Mouse (Mus musculus) adrenal gland, adult 18-20 months (tissue): ENCODE data around the gene Rreb1. TPM values are rescaled to one million over a fixed set of nuclear protein-coding genes. Genes with fewer than 3 reads are reported as not detected.

ENCODE experiments used
- DNase-seq, 2 experiments: peaks; one replicate each; pipeline ENCODE4 v3.0.0; 2021 to 2022; ENCODE audit warnings: low spot score in 2 of 2
- total RNA-seq, 2 experiments: library from RNA; stranded (reverse); gene quantifications; 1 replicate in 1 of 2; 2 replicates in 1 of 2; pipeline ENCODE4 v1.2.3; 2021

The Rreb1 gene
- total RNA-seq, 2 experiments from 2014 or later = 41.1 to 48.4 TPM

DNA sequence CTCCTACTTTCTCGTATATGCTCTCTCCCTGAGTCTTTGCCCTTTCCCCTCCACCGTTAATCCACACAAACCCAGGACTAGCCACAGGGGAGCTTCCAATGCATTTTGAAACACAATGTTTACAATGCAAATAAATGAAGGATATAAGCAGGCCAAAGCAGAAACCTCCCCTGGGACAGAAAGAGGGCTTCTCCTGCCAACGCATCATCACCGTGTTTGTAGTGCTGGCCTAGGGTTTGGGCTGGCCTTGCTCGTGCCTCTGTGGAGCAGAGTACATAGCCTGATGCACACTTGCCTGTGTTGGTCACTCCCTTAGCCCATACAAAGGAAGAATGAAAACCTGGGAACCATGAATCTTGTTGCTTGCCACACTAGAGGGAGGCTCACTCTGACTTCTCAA lies 162.4 kb downstream of the Rreb1 start:
- DNase-seq = no peak

DNA sequence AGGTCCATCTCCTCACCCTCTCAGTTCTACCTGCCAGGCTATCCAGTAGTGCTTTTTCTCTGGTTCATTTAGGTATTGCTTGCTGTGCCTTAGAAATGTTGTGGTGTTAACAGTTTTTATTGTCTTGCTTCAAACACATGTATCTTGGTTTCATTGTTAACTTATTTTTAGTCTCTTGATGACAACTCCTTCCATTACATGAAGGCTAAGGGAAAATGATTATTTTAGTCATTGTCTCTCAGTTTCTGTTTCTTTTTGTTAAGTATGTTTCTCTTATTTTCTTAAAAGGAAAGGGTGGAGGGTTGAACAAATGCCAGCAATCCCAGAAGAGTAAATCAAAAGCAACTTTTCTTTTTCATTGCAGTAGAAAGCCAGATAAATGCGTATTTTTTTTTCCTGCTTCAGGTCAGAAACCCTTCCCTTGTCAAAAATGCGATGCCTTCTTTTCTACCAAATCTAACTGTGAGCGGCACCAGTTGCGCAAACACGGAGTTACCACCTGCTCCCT lies 163.0 kb downstream of the Rreb1 start:
- no peak for DNase-seq

DNA sequence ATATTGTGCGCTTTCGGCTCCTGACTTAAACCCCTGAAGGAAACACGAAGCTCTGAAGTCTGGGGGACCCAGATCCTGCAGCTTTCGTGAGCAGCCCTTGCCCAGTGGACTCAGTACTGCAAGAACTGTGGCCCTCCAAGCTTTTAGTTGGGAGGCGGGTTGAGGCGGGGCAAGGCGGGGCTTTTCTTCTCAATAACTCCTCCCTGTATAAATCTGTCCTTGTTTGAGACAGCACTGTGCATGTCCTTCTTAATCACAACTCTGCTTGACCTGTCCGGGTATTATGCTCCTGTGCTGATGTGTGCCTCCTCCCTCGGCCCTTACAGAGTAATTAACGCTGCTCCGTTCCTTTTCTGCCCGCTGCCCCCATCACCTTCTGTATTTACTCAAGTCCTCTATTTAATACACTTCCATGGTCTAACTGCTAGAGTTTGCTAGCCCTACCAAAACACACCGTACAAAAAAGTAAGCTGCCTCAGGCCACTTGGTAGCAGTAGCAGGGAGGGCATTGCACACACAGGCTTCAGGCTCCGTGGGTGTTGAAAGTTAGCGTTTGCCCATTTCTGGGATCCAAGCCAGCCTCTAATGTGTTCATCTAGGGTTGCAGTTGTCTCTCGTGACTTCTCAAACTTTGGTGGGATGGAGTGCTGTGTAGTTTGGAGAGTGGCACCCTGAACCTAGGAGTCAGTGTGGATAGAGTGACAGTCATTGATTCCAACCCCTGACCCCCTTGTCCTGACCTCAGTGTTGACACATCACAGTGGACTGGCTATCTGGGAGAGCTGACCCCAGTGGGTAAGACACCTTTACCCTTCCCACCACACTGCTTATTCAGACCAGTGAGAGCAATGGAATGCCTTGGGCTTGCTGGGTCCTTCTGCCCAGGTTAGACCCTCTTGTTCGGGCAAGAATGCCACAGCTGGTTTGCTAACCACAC lies 164.0 kb downstream of the Rreb1 start:
- no peak for DNase-seq

DNA sequence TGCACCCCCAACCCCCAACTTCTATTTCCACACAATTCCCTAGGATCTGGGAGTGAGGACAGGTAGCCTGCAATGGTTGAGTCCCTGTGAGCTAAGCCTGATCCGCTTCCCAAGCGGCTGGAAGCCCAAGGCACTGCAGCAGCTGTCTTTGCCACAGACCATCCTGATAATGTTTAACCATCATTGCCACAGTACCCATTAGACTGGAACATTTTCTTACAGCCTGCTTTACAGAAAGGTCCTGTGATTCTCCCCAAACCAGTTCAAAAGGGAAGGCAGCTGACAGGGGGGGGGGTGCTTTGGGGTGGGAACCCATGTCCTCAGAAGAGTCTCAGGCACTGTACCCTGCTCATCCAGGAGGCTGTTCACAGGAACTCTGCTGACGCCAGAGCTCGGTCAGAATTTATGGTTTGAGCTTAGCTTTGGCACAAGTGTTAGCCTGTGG lies 164.7 kb downstream of the Rreb1 start:
- no peak for DNase-seq

DNA sequence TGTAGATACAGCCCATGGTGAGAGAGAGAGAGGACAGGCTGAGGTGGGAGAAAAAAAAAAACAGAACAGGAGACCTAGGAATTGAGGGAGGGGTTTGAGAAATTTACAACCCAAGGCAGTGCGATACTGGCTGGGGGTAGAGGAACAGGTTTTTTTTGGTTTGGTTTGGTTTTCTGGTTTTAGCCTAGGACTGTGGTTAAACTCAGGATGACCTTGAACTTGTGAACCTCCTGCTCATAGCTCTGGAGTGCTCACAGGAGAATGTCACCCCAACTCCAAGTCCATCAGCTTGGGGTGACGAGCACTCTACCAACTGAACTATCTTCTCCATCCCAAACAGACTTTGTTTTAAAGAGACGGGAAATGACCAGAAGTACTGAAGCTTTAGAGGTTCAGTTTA lies 165.3 kb downstream of the Rreb1 start:
- no peak for DNase-seq

DNA sequence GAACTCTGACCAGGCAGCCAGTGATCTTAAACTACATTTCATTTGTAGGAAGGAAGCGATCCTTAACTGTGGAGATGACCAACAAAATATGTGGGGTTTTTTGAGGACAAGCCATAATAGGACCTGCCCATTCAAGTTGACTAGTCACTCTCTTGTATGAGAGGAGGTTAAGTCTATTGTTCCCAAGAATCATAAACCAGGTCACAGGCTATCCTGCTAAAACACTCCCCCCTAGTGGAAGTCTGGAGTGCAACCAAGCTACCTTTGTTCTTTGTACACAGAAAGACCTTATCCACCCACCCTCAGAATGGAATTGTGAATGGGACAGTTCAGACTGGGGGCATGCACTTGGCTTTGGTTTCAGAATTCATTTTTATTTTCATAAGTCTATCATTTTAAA lies 166.1 kb downstream of the Rreb1 start:
- no peak for DNase-seq

DNA sequence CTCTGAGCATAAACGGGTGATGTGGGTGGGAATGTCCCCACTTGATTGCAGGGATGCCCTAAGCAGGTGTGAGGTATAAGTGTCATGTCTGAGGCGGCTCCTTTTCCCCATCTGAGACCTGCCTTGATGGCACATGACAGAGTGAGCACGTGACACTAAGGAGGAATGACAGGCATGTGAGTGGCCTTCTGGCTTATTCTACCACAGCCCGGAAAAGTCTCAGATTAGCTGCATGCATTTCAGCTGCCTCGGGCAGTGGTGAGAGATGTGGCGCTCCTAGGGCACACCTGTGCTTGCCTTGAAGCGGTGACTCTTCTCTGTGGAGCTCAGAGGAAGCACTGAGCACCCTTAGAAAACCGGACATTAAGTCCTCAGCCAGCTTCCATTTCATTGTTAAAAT lies 167.2 kb downstream of the Rreb1 start:
- no peak for DNase-seq

DNA sequence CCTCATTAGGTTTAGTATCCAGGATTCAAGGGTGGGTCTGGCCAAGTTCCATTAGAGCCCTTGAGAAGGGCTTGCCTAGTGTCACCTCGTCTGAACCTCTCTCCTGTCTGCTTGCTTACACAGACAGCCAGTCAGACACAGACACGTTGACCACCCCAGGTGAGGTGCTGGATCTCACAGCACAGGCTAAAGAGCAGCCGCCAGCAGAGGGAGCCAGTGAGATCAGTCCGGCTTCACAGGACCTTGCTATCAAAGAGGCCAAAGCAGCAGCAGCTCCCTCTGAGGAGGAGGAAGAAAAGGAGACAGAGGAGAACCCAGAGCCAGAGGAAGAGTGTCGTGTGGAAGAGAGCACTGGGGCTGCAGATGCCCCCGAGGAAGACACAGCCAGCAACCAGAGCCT lies 168.5 kb downstream of the Rreb1 start:
- peak; percentile 78 to 84 for DNase-seq

DNA sequence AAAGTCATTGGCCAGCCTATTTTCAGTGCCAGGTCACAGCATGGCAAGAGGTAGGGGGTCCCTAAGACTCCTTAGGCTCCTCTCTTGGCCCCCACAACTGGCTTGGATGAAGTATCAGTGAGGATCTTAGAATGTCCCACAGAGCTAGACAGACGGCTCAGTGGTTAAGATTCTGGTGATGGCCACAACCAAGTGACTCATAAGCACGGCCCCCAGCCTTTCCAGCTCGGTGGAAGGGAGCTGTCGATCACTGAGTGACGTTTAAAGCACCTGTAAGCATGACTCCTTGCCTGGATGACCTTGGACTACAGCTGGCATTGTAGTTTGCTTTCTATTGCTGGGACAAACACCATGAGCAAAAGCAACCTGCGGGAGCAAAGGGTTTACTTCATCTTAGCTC lies 174.8 kb downstream of the Rreb1 start:
- no peak for DNase-seq

DNA sequence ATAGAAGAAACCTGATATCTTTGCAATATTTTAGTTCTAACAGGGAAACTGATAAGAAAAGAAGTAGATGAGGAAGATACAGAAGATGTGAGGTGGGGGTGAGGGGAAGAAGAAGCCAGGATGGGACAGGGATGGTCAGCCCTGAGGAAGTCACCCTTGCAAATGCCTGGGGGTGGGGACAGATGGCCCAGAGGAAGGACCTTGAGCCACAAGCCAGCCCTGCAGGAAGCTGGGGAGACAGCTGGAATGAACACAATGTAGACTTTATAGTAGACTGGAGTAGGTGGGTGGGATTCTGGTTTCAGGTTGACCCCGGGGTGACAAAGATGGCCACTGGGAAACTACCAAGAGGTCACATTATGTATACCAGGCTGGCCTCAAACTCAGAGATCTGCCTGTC lies 176.1 kb downstream of the Rreb1 start:
- no peak for DNase-seq

DNA sequence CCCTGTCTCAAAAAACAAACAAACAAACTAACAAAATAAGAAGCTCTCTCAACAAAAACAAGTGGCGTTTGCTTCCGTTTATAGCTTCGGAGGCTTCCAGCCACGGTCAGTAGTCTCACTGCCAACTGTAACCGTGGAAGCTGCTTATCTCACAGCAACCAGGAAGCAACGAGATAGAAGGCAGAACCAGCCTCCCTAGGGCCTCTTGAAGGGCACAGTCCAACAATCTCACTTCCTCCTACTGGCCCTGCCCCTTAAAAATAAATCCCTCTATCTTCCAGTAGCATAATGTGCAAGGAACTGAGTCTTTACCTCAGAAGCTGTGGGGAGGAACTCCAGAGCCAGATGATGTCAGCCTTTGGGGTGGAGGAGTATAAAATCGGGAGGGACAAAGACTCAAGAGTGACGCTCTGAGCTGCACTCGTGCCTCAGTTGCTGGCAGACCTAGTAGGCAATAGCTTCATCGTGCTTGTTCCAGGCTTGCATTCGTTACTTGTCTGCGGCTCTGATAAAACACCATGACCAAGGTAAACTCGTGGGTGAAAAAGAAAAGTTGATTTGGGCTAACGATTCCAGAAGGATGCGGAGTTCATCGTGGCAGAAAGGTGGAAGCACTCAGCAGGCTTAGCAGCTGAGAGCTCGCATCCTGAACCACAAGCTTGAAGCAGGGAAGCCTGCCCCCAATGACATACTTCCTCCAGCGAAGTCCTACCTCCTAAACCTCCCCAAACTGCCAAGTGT lies 180.5 kb downstream of the Rreb1 start:
- no peak for DNase-seq

DNA sequence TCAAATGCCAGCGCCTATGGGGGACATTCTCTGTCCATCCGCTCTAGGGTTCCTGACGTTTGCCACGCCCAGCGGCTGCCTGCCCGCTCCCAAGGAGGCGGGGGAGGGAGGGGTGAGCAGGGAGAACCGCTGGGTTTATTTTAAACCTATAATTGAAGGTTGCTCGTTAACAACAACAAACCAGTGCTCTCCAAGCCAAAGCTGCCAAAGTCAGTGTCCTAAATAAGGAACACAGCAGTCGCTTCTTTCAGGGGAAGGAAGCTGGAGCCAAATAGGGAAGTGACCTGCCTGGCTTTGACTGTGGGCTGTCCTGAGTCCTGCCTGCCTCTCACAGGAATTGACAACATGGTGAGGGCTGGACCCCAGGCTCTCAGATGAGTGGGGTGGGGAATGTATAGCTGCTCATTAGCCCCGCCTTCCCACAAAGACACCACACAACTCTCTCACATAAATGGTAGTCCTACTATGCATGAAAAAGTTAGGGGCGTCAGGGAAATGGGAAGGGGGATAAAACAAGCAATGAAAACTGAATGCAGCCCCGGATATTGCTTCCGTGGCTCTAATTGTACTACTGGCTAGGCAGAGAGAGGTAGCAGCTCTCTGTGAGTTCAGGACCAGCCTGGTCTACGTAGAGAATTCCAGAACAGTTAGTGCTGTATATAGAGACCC lies 181.2 kb downstream of the Rreb1 start:
- DNase-seq = no peak

DNA sequence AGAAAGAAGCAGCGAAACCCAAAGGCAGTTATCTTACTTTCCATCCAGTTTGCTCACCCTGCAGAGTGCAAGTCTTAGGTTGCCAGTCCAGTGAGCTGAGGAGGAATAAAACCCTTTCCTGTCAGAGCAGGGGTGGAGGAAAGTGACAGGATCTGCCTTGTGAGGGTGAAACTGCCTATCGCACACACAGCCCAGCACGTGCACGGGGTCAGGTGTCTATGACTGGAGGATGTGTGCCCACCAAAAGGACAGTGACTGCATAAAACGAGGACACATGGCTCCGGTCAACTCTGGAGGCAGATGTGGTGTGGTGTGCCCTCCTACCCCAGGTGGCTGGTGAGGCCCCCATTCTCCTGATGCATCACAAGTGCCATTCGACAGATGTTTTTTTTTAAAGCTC lies 181.7 kb downstream of the Rreb1 start:
- DNase-seq = no peak

DNA sequence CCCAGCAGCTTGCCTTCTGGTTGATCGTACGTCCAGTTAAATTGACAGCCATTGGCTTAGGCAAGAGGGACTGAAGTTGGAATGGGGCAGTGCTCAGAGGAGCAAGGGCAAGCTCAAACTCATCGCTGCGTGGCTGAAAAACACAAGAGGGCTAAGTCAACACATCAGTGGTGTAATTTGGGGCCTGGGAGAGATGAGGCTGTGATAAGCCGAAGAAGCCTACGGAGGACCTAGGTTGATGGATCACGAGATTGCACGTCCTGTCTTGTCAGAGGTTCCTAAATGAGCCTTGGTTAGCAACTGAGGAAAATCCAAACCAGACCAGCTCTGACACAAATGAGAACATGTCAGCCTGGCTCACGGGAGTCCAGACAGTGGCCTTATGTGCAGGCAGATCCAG lies 184.3 kb downstream of the Rreb1 start:
- no peak for DNase-seq

DNA sequence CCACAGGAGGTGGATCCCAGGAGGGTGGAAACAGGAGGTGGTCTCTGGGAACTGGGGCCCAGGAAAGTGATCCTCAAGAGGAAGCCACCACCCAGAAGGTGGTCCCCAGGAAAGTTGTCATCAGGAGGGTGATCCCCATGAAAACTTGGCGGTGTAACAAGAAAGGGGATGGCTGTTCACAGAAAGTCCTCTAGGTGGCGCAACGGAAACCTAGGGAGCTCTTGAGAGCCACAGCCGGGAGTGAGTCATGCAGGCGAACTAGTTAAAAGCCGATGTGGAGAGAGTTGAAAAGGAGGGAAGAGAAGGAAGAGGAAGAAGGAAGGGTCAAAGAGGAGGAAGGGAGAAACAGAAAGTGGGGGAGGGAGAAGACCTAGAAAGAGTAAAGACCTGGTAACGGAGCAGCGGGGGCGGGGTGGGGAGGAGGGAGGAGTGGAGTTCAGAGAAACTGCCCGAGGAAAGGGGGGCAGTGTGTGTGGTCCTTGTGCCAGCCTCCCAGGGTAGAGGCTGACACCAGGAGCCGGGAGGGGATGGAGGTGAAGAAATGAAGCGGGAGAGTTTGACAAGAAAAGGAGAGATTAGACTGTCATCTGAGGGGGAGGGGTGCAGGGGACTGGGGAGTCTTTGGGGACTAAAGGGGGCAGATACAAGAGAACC lies 185.3 kb downstream of the Rreb1 start:
- peak; percentile 61 to 67 for DNase-seq

DNA sequence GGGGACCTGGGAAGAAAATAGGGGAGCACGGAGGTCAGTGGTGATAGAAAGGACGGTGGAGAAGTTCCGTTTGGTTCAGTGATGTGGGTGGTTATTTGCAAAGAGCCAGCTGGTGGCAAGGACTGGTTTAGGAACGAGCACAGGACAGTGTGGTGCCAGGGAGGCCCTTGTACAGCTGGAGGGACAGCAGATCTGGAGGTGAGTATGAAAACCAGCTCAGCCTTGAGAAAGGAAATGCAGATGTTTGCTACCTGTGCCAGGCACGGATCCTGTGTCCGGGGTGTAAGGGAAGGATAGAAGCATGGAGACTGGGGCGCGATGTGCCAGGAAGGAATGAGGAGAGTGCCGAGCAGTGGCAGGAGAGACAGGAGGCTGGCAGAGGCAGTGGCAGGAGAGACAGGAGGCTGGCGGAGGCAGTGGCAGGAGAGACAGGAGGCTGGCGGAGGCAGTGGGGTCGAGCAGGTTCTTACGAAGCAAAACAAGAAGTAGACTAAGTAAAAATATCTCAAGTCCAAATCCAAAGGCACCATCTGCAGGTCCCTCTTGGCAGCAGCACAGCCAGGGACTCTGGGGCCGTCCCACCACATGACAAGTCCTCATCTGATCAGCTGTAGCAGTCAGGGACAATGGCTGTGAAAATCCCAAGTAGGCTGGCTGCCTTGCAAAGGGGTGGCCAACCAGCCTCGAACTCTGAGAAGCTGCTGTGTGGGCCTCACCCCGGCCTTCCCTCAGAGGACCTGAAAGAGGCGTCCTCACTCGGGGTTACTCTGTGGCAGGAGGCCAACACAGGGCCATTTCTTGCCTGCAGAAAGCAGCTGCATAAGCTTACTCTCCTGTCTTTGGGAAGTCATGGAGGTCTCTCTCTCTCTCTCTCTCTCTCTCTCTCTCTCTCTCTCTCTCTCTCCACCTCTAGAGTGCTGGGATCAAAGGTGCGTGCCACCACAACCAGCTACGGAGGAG lies 186.2 kb downstream of the Rreb1 start:
- no peak for DNase-seq

DNA sequence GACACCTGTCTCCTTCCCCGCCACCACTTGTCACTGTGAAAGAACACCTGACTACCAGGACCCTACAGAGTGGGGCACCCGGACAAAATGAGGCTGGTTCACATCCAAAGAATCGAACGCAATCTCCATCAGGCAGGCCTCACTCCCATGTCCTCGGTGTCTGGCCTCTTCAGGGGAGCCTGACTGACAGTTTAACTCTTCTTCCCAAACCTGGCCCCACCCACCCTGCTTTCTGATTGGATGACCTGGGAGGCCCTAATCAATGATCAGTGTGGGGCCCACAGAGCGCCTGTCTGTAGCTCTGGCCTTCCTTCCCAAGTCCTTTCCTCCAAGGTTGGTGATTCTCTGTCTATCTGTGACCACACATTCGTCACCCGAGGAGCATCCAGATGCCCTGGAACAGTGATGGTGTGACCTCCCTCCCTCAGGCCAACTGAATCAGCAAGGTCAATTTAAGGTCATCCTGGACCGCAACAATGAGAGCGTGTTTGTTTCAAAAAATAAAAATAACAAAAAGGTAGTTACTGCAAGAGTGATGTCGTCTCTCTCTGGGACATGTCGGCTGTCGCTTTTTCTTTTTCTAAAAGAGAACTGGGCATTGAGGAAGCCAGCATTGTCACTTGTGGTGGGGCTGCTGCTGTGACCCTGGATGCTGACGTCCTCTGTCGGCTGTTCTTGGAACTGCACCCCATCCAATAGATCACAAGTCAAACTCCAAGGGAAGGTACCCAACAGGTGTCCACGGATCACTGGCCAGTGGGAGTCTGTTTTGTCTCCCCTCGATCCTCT lies 187.1 kb downstream of the Rreb1 start:
- DNase-seq = no peak

DNA sequence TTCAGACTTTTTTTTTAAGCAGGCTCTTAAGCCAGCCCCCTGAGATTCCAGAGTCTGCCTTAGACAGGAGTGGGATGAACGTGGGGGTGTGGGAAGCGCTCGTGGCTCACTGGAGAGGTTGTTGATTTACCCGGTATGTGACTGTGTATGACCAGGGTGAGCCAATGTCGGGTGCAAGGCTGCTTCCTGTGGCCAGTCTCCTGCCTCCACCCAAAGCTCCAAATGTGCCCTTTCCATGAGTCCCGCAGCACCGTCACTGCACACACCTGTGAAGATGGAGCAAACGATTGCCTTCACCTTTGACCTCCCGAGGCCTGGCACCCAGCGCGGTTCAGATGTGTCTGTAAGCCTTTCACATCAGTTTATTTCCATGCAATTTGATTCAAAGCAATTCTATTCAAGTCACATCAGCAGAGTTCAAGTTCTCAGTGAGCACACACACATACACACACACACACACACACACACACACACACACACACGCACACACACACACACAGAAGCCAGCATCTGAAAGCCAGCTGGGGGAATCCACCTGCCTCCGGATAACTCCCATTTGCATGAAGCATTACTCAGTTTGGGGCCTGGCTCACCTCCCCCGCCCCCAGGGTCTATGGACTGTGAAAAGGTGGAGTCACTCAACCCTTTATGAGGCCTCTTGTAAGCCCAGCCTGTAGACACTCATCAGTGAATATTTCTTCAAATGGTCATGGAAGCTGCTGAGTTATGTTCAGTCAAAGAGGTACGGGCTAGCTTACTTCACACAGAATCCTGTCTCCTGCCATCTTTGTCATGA lies 188.3 kb downstream of the Rreb1 start:
- DNase-seq = no peak
